Mouse (Mus musculus): ENCODE measurements around the gene Ovol3.

DNA sequence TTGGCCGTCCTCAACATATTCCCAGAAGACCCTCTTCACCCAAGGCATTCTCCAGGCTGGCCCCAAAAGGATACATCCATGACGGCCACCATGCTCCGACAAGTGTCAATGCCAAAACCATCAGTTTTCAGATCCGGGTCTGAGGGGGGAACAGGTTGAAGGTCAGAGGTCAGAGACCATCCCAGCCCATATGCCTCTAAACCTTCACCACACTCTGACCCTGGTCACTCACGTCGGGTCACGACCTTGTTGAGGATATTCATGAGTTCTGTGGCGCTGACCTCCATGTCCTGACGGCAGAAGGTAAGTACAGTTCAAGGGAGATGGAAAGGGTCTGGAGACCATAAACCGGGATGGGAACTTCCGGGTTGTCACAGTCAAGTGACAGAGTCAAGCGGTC, 43.4 kb downstream of the Ovol3 start:
- no peak for TF ChIP-seq CTCF (IDR thresholded peaks at IDR 0.05; ENCODE audit: low read depth, low read length)
- no peak for TF ChIP-seq POLR2A (IDR thresholded peaks at IDR 0.05; ENCODE audit: extremely low read depth, insufficient read depth, low read length)

Measured in liver, adult 2 months (tissue).